Mouse (Mus musculus) intestine, embryonic 15.5 days (tissue): Measurements from ENCODE around the gene Foxa1. TPM values are rescaled to one million over a fixed set of nuclear protein-coding genes. Genes with fewer than 3 reads are reported as not detected.

Experiments used
- ATAC-seq: fragments of 200-750 bp; cut with Nextera tagmentation; 2 replicates; pipeline ENCODE4 v1.8.0; 2017; ENCODE audit warnings: moderate TSS enrichment, moderate library complexity
- H3K27ac ChIP-seq: fragments of 300-500 bp; sonication (generic); 2 replicates; pipeline ENCODE4 v1.5.1; 2015; ENCODE audit warnings: mild to moderate bottlenecking, inconsistent platforms
- H3K27me3 ChIP-seq: fragments of 300-500 bp; sonication (generic); replicated peaks from 2 replicates; pipeline ENCODE4 v1.6.1; 2015; ENCODE audit warnings: inconsistent platforms
- H3K36me3 ChIP-seq: fragments of 300-500 bp; sonication (generic); 2 replicates; pipeline ENCODE4 v1.6.1; 2015; ENCODE audit warnings: inconsistent platforms
- H3K4me1 ChIP-seq: fragments of 300-500 bp; sonication (generic); replicated peaks from 2 replicates; pipeline ENCODE4 v1.6.1; 2015; ENCODE audit warnings: inconsistent platforms
- H3K4me2 ChIP-seq: fragments of 300-500 bp; sonication (generic); replicated peaks from 2 replicates; pipeline ENCODE4 v1.6.1; 2015; ENCODE audit warnings: mild to moderate bottlenecking, inconsistent platforms
- H3K4me3 ChIP-seq: fragments of 300-500 bp; sonication (generic); replicated peaks from 2 replicates; pipeline ENCODE4 v1.5.1; 2015; ENCODE audit warnings: inconsistent platforms
- H3K9ac ChIP-seq: fragments of 300-500 bp; sonication (generic); 2 replicates; pipeline ENCODE4 v1.6.1; 2015; ENCODE audit warnings: inconsistent platforms
- H3K9me3 ChIP-seq: fragments of 300-500 bp; sonication (generic); 2 replicates; pipeline ENCODE4 v1.6.1; 2016; ENCODE audit warnings: inconsistent platforms
- WGBS: fragments of 180-500 bp; shearing (Covaris S2); methylation state at CpG from one replicate; pipeline ENCODE4 v1.1.7; 2015; 5-methylcytosine and 5-hydroxymethylcytosine counted together
- polyA plus RNA-seq: library from polyadenylated mRNA; unstranded; fragments of >200 nt; fragmentation: Nextera tagmentation; extraction: Ambion mirVana; gene quantifications from 2 replicates; pipeline ENCODE4 v1.2.1, GENCODE M21; 2015

Foxa1 gene
- polyA plus RNA-seq, 1 experiment from 2014 or later = 8.9 TPM

- Histone ChIP-seq H3K36me3 (no peaks in the 10 kb centered on the region), H3K27ac (peak overlapping the region; percentile 62; the same call in 1 of the 2 replicates), H3K9ac (peak overlapping the region; percentile 40; the same call in 1 of the 2 replicates), H3K4me3 (peak overlapping the region; percentile 36), H3K27me3 (peaks cover 55% of the 10 kb centered on the region), H3K9me3 (no peaks in the 10 kb centered on the region), H3K4me2 (peak overlapping the region; percentile 68), H3K4me1 (peaks cover 11% of the 10 kb centered on the region)
- under 1% methylated on average over 21 of the region's 21 CpGs for WGBS
- ATAC-seq = no peak
These were observed 8.7 kb downstream of the Foxa1 start for GRCm38 (mm10) chr12:57537791-57538587.

- peaks cover 8% of the 10 kb centered on the region for H3K4me1 ChIP-seq
- H3K4me3 ChIP-seq = 0 out of 2 replicates have a peak overlapping the region, but pooled peaks have one; percentile 4
- H3K9me3 ChIP-seq = no peaks in the 10 kb centered on the region
- ATAC-seq = no peak
- H3K27ac ChIP-seq = peak overlapping the region; percentile 86; the same call in 1 of the 2 replicates
- 4% methylated on average over 11 of the region's 11 CpGs for WGBS
- H3K4me2 ChIP-seq = peak overlapping the region; percentile 59
- no peaks in the 10 kb centered on the region for H3K36me3 ChIP-seq
- H3K9ac ChIP-seq = no peak overlapping the region
- peaks cover 52% of the 10 kb centered on the region for H3K27me3 ChIP-seq
These were observed 9.6 kb downstream of the Foxa1 start for GRCm38 (mm10) chr12:57536909-57537670.

DNA sequence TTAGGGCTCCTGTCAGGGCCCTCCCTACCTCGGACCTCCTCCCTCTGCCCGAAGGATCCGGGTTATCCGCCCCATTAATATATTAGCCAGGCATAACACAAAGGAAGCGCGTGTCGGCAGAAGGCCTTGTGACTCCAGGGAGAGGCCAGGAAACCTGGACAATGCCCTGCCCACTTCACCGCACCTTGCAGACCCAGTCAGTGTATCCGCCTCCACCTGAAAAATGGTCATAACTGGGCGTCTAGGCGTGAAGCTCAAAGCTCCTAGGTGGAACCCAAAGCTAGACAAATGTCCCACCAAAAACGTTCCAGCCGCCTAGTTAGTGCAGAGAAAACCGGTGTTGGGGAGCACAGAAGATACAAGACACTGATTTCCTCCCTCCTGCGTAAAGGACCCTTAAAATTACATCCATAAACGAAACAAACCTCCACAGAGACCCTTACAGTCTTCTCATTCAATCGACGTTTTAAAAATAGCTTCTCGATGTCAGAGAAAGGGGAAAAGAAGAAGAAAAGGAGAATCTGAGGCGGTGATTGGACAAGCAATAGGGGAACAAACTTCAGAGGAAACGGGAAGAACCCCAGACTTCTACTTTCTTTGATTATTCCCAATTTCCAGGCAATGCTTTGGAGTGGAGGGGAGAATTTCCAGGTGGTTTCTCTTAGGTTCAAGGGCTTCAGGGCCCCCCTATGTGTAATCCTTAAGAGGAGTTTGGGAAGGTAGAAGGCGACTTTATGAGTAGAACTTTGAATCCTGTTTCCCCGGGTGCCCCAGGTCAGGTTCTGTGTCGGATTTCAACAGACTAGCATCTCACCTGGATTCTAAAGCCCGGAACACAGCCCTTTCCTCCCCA is 10.4 kb downstream of the Foxa1 start:
- H3K27ac ChIP-seq = peak overlapping the region; percentile 86
- peaks cover 8% of the 10 kb centered on the region for H3K4me1 ChIP-seq
- 0 out of 2 replicates have a peak overlapping the region, but pooled peaks have one; percentile 4 for H3K4me3 ChIP-seq
- WGBS = 2% methylated on average over 25 of the region's 25 CpGs
- peak; percentile 64 for ATAC-seq
- H3K36me3 ChIP-seq = no peaks in the 10 kb centered on the region
- H3K9me3 ChIP-seq = no peaks in the 10 kb centered on the region
- H3K27me3 ChIP-seq = peaks cover 47% of the 10 kb centered on the region
- no peak overlapping the region for H3K9ac ChIP-seq
- H3K4me2 ChIP-seq = peak overlapping the region; percentile 59

DNA sequence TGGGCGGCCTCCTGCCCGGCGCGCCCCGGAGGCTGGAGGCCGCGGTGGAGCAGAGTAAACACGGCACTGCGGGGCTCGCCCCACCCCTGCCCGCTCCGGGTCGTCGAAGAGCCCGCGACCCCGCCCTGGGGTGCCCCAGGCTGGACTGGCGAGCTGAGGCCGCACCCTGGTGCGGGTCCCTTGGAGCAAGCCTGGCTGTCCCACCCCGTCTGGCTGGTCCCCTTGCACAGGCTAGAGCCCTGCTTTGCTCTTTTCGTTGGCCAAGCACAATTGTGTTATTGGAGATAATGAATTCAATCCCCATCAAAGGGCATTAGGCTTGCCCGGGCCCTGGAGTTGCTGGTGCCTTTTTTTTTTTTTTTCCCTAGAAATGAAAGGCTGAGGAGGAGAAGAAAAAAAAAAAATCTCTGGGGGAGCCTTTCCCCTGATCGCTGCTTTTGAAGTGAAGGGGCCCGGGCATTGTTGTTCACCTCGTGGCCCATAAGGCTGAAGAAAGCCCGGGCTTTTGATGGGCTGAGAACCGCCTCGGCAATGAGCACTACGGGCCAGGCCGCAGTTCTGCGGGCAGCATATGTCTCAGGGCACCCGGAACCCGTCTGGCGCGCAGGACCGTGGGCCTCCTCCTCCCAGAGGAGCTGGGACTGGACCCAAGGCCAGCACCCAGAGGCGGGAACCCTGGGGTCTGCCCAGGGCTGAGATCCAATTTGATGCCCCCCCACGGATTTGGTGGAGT is 11.7 kb downstream of the Foxa1 start:
- Histone ChIP-seq H3K27me3 (peaks cover 41% of the 10 kb centered on the region), H3K4me2 (peak overlapping the region; percentile 59), H3K9me3 (no peaks in the 10 kb centered on the region), H3K36me3 (no peaks in the 10 kb centered on the region), H3K27ac (peak overlapping the region; percentile 86), H3K9ac (peak overlapping the region; percentile 48), H3K4me3 (peak overlapping the region; percentile 21), H3K4me1 (peaks cover 8% of the 10 kb centered on the region)
- under 1% methylated on average over 32 of the region's 39 CpGs for WGBS
- peak; percentile 85 for ATAC-seq

GRCm38 (mm10) chr12:57534517-57534878 is 12.2 kb downstream of the Foxa1 start:
- Histone ChIP-seq H3K27ac (peak overlapping the region; percentile 86), H3K36me3 (no peaks in the 10 kb centered on the region), H3K4me3 (peak overlapping the region; percentile 21; the same call in 1 of the 2 replicates), H3K9me3 (no peaks in the 10 kb centered on the region), H3K9ac (no peak overlapping the region; the same call in 1 of the 2 replicates), H3K4me1 (peaks cover 8% of the 10 kb centered on the region), H3K4me2 (peak overlapping the region; percentile 59), H3K27me3 (peaks cover 39% of the 10 kb centered on the region)
- under 1% methylated on average over 6 of the region's 6 CpGs for WGBS
- ATAC-seq = no peak

DNA sequence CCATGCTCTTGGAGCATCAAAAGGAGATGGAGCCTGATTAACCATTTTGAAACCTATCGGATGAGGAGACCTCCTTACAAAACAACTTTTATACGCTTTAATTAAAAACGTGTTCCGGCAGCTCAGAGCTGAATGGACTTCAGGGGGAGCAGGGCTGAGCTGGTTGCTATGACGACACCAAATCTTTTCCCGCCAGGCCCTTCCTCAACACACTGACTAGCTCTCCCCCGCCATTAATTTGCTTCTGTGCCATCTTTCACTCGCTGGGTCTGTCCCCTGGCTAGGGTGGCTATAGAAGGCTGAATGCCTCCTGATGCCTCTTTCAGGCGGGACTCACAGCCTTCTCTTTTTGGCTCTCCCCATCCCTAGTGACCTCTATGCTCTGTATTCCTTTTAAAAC is 16.2 kb downstream of the Foxa1 start:
- ATAC-seq = no peak
- no peak overlapping the region for H3K27ac ChIP-seq
- no peak overlapping the region for H3K4me2 ChIP-seq
- H3K9ac ChIP-seq = no peak overlapping the region
- H3K36me3 ChIP-seq = no peaks in the 10 kb centered on the region
- peaks cover 23% of the 10 kb centered on the region for H3K27me3 ChIP-seq
- WGBS = 38% methylated on average over 9 of the region's 9 CpGs
- 0 out of 2 replicates have a peak, but pooled peaks cover 3% of the 10 kb centered on the region for H3K4me1 ChIP-seq
- H3K9me3 ChIP-seq = no peaks in the 10 kb centered on the region
- H3K4me3 ChIP-seq = no peak overlapping the region

- H3K9ac ChIP-seq = no peak overlapping the region
- 0 out of 2 replicates have a peak, but pooled peaks have one; percentile 66 for ATAC-seq
- WGBS = 45% methylated on average over 4 of the region's 4 CpGs
- no peak overlapping the region for H3K27ac ChIP-seq
- no peaks in the 10 kb centered on the region for H3K4me1 ChIP-seq
- peaks cover 6% of the 10 kb centered on the region for H3K27me3 ChIP-seq
- H3K36me3 ChIP-seq = no peaks in the 10 kb centered on the region
- no peak overlapping the region for H3K4me2 ChIP-seq
- H3K9me3 ChIP-seq = no peaks in the 10 kb centered on the region
- H3K4me3 ChIP-seq = no peak overlapping the region
These were observed 18.4 kb downstream of the Foxa1 start for GRCm38 (mm10) chr12:57528335-57528734.

DNA sequence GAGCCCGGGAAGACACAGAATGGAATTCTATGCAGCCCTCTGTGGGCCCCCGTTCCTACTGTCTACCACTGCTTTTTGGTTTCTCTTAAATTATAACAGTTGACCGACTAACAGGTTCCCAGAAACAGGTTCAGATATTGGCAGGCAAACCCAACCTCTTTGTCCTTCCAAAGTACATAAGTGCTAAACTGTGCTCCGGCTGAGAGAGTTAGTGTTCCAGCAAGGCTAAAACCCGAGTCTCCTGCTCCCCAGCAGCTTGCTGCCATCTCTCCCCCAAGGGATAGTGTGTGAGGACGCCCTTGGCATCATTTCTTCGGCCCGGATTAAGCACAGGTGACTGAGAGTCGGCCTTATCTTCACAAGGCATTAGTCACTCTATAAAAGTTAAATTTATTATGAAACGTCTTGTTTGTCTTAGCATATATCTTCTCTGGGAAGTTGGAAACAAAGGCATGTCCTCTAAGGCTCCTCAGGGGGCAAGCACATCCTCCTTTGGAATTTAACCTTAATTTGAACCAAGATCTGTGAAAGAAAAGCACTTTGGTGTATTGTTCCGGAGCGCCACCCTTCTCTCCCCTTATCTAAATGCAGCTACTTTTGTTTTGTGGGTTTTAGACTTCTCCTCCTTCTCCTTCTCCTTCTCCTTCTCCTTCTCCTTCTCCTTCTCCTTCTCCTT is 30.9 kb downstream of the Foxa1 start:
- Histone ChIP-seq H3K27ac (no peak overlapping the region), H3K9ac (no peak overlapping the region), H3K9me3 (no peaks in the 10 kb centered on the region), H3K27me3 (no peaks in the 10 kb centered on the region), H3K4me1 (no peaks in the 10 kb centered on the region), H3K36me3 (no peaks in the 10 kb centered on the region), H3K4me3 (no peak overlapping the region), H3K4me2 (peak overlapping the region; percentile 32)
- WGBS = 39% methylated on average over 12 of the region's 12 CpGs
- ATAC-seq = peak; percentile 58

DNA sequence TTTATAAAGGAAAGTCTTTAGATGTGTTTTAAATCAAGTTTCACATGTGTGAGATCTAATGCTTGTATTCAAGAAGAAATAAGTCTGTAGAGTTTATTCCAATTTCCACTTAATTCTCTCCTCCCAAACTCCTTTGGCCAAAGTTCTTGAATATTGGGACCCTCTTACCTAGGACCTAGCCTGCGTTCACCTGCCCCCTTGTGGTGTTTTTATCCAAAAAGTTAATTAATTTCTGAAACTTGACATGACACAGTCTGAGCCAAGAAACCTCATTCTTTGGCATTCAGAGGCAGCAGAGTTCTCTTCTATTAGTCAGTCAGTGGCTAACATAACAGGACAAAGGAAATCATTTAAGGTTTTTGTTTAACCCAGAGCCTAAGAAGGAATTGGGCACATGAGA is 32.2 kb downstream of the Foxa1 start:
- Histone ChIP-seq H3K36me3 (no peaks in the 10 kb centered on the region), H3K4me1 (no peaks in the 10 kb centered on the region; the same call in 1 of the 2 replicates), H3K27ac (no peak overlapping the region), H3K4me3 (no peak overlapping the region), H3K27me3 (no peaks in the 10 kb centered on the region), H3K4me2 (no peak overlapping the region), H3K9me3 (no peaks in the 10 kb centered on the region), H3K9ac (no peak overlapping the region)
- no peak for ATAC-seq
- 60% methylated on average over 1 of the region's 1 CpGs for WGBS

- H3K4me3 ChIP-seq = no peak overlapping the region
- H3K4me1 ChIP-seq = peaks cover 3% of the 10 kb centered on the region; the same call in 1 of the 2 replicates
- no peaks in the 10 kb centered on the region for H3K27me3 ChIP-seq
- no peak overlapping the region for H3K9ac ChIP-seq
- 83% methylated on average over 5 of the region's 5 CpGs for WGBS
- no peak for ATAC-seq
- no peaks in the 10 kb centered on the region for H3K9me3 ChIP-seq
- no peak overlapping the region for H3K27ac ChIP-seq
- H3K36me3 ChIP-seq = no peaks in the 10 kb centered on the region
- H3K4me2 ChIP-seq = no peak overlapping the region
These were observed 35.2 kb downstream of the Foxa1 start for GRCm38 (mm10) chr12:57511560-57511959.

DNA sequence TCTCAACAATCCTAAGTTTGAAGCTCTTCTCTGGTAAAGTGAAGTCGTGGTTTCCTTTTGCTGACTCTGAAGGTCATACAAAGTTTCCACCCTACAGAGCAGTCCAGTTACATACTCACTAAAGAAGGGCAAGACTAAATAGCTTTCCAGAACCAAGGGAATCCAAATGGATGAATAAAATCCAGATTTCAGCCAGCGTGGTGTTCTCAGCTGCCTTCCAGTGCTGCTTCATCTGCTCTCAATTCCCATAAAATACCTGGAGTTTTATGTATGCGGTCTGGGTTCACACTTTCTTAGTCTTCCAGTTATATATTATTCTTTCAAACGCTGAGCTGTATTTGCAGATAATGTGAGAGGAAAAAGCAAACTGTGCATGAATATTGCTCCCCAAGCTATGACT is 35.6 kb downstream of the Foxa1 start:
- H3K4me1 ChIP-seq = peaks cover 3% of the 10 kb centered on the region; the same call in 1 of the 2 replicates
- H3K27ac ChIP-seq = no peak overlapping the region
- no peaks in the 10 kb centered on the region for H3K36me3 ChIP-seq
- no peak for ATAC-seq
- H3K4me3 ChIP-seq = no peak overlapping the region
- no peak overlapping the region for H3K9ac ChIP-seq
- H3K9me3 ChIP-seq = no peaks in the 10 kb centered on the region
- no peak overlapping the region for H3K4me2 ChIP-seq
- H3K27me3 ChIP-seq = no peaks in the 10 kb centered on the region
- WGBS = 81% methylated on average over 4 of the region's 4 CpGs
